Mouse (Mus musculus): ENCODE measurements around the gene Tns3. TPM values are rescaled to one million over a fixed set of nuclear protein-coding genes. Genes with fewer than 3 reads are reported as not detected.

The Tns3 gene
- polyA plus RNA-seq, 1 experiment from 2014 or later = 6.7 TPM

- H3K9ac ChIP-seq = no peak overlapping the region
- WGBS (ENCODE audit: insufficient replicate concordance) = 74% methylated on average over 3 of the region's 3 CpGs
- no peak overlapping the region for H3K4me3 ChIP-seq
- H3K9me3 ChIP-seq (replicated peaks) = no peaks in the 10 kb centered on the region
- H3K36me3 ChIP-seq = no peaks in the 10 kb centered on the region
- H3K4me1 ChIP-seq = peaks cover 22% of the 10 kb centered on the region
- no peaks in the 10 kb centered on the region for H3K27me3 ChIP-seq (replicated peaks)
- no peak overlapping the region for H3K4me2 ChIP-seq
- no peak for ATAC-seq
- no peak overlapping the region for H3K27ac ChIP-seq
Measured at GRCm38 (mm10) chr11:8583137-8583536, 81.2 kb downstream of the Tns3 start.

- 0 out of 2 replicates have a peak, but pooled peaks have one; percentile 27 for ATAC-seq
Measured at GRCm38 (mm10) chr11:8582101-8582920, 82.0 kb downstream of the Tns3 start.

GRCm38 (mm10) chr11:8579789-8580188 is 84.5 kb downstream of the Tns3 start:
- Histone ChIP-seq H3K4me2 (no peak overlapping the region), H3K9ac (no peak overlapping the region), H3K27ac (no peak overlapping the region), H3K4me1 (peaks cover 16% of the 10 kb centered on the region), H3K4me3 (no peak overlapping the region), H3K36me3 (peaks cover 3% of the 10 kb centered on the region; the same call in 1 of the 2 replicates), H3K9me3 (replicated peaks) (no peaks in the 10 kb centered on the region), H3K27me3 (replicated peaks) (no peaks in the 10 kb centered on the region)
- no peak for ATAC-seq
- WGBS (ENCODE audit: insufficient replicate concordance) = 56% methylated on average over 5 of the region's 5 CpGs

More at GRCm38 (mm10) chr11:8582101-8582920, 82.0 kb downstream of the Tns3 start:
- Histone ChIP-seq H3K36me3 (no peaks in the 10 kb centered on the region), H3K4me3 (no peak overlapping the region), H3K9me3 (replicated peaks) (no peaks in the 10 kb centered on the region), H3K27ac (no peak overlapping the region), H3K4me2 (no peak overlapping the region), H3K27me3 (replicated peaks) (no peaks in the 10 kb centered on the region), H3K9ac (no peak overlapping the region), H3K4me1 (peaks cover 22% of the 10 kb centered on the region)
- WGBS (ENCODE audit: insufficient replicate concordance) = 59% methylated on average over 10 of the region's 10 CpGs

GRCm38 (mm10) chr11:8575217-8576180 is 88.8 kb downstream of the Tns3 start:
- no peaks in the 10 kb centered on the region for H3K9me3 ChIP-seq (replicated peaks)
- no peaks in the 10 kb centered on the region for H3K27me3 ChIP-seq (replicated peaks)
- no peak overlapping the region for H3K27ac ChIP-seq
- no peak for ATAC-seq
- 49% methylated on average over 10 of the region's 10 CpGs for whole genome bisulfite sequencing (ENCODE audit: insufficient replicate concordance)
- H3K4me2 ChIP-seq = no peak overlapping the region
- no peaks in the 10 kb centered on the region for H3K4me1 ChIP-seq
- peaks cover 3% of the 10 kb centered on the region; the same call in 1 of the 2 replicates for H3K36me3 ChIP-seq
- H3K9ac ChIP-seq = no peak overlapping the region
- H3K4me3 ChIP-seq = no peak overlapping the region

- Histone ChIP-seq H3K9ac (no peak overlapping the region), H3K4me3 (no peak overlapping the region), H3K27me3 (replicated peaks) (no peaks in the 10 kb centered on the region), H3K4me2 (no peak overlapping the region), H3K4me1 (no peaks in the 10 kb centered on the region; the same call in 1 of the 2 replicates), H3K36me3 (peaks cover 3% of the 10 kb centered on the region; the same call in 1 of the 2 replicates), H3K9me3 (replicated peaks) (no peaks in the 10 kb centered on the region), H3K27ac (no peak overlapping the region)
- ATAC-seq = no peak
- 78% methylated on average over 6 of the region's 6 CpGs for WGBS (ENCODE audit: insufficient replicate concordance)
Measured at GRCm38 (mm10) chr11:8574562-8574961, 89.8 kb downstream of the Tns3 start.

- no peak for ATAC-seq
- Histone ChIP-seq H3K4me3 (no peak overlapping the region), H3K9ac (no peak overlapping the region), H3K9me3 (replicated peaks) (no peaks in the 10 kb centered on the region), H3K4me1 (no peaks in the 10 kb centered on the region; the same call in 1 of the 2 replicates), H3K27me3 (replicated peaks) (no peaks in the 10 kb centered on the region), H3K4me2 (no peak overlapping the region), H3K36me3 (peaks cover 3% of the 10 kb centered on the region; the same call in 1 of the 2 replicates), H3K27ac (no peak overlapping the region)
- WGBS (ENCODE audit: insufficient replicate concordance) = 76% methylated on average over 7 of the region's 7 CpGs
Measured at GRCm38 (mm10) chr11:8572762-8573161, 91.6 kb downstream of the Tns3 start.

- H3K27me3 ChIP-seq (replicated peaks) = no peaks in the 10 kb centered on the region
- no peak overlapping the region for H3K4me3 ChIP-seq
- H3K4me2 ChIP-seq = no peak overlapping the region
- H3K36me3 ChIP-seq = peaks cover 12% of the 10 kb centered on the region
- no peaks in the 10 kb centered on the region; the same call in 1 of the 2 replicates for H3K4me1 ChIP-seq
- no peak overlapping the region for H3K9ac ChIP-seq
- 61% methylated on average over 7 of the region's 7 CpGs for WGBS (ENCODE audit: insufficient replicate concordance)
- no peak overlapping the region for H3K27ac ChIP-seq
- 0 out of 2 replicates have a peak, but pooled peaks have one; percentile 36 for ATAC-seq
- H3K9me3 ChIP-seq (replicated peaks) = no peaks in the 10 kb centered on the region
Measured at GRCm38 (mm10) chr11:8569232-8570028, 94.9 kb downstream of the Tns3 start.

GRCm38 (mm10) chr11:8568829-8569228 is 95.5 kb downstream of the Tns3 start:
- H3K4me2 ChIP-seq = no peak overlapping the region
- no peak for ATAC-seq
- WGBS (ENCODE audit: insufficient replicate concordance) = 56% methylated on average over 7 of the region's 7 CpGs
- no peaks in the 10 kb centered on the region for H3K27me3 ChIP-seq (replicated peaks)
- H3K36me3 ChIP-seq = peaks cover 12% of the 10 kb centered on the region
- no peaks in the 10 kb centered on the region for H3K9me3 ChIP-seq (replicated peaks)
- no peak overlapping the region for H3K9ac ChIP-seq
- no peaks in the 10 kb centered on the region; the same call in 1 of the 2 replicates for H3K4me1 ChIP-seq
- H3K4me3 ChIP-seq = no peak overlapping the region
- no peak overlapping the region for H3K27ac ChIP-seq

GRCm38 (mm10) chr11:8566250-8566853 is 98.0 kb downstream of the Tns3 start:
- no peaks in the 10 kb centered on the region for H3K27me3 ChIP-seq (replicated peaks)
- no peak overlapping the region for H3K4me3 ChIP-seq
- no peaks in the 10 kb centered on the region; the same call in 1 of the 2 replicates for H3K4me1 ChIP-seq
- no peak for ATAC-seq
- H3K9ac ChIP-seq = no peak overlapping the region
- 25% methylated on average over 3 of the region's 3 CpGs for WGBS (ENCODE audit: insufficient replicate concordance)
- H3K9me3 ChIP-seq (replicated peaks) = no peaks in the 10 kb centered on the region
- H3K36me3 ChIP-seq = peaks cover 12% of the 10 kb centered on the region
- no peak overlapping the region for H3K27ac ChIP-seq
- no peak overlapping the region for H3K4me2 ChIP-seq

GRCm38 (mm10) chr11:8558761-8559282 is 105.5 kb downstream of the Tns3 start:
- H3K9ac ChIP-seq = no peak overlapping the region
- H3K4me2 ChIP-seq = no peak overlapping the region
- H3K4me1 ChIP-seq = peaks cover 21% of the 10 kb centered on the region
- 80% methylated on average over 12 of the region's 12 CpGs for WGBS (ENCODE audit: insufficient replicate concordance)
- no peaks in the 10 kb centered on the region for H3K9me3 ChIP-seq (replicated peaks)
- ATAC-seq = no peak
- no peaks in the 10 kb centered on the region for H3K27me3 ChIP-seq (replicated peaks)
- H3K36me3 ChIP-seq = no peaks in the 10 kb centered on the region
- no peak overlapping the region for H3K27ac ChIP-seq
- H3K4me3 ChIP-seq = no peak overlapping the region

- no peak overlapping the region for H3K4me3 ChIP-seq
- no peak overlapping the region for H3K9ac ChIP-seq
- H3K9me3 ChIP-seq (replicated peaks) = no peaks in the 10 kb centered on the region
- no peak overlapping the region for H3K27ac ChIP-seq
- 71% methylated on average over 9 of the region's 9 CpGs for WGBS (ENCODE audit: insufficient replicate concordance)
- no peaks in the 10 kb centered on the region for H3K36me3 ChIP-seq
- no peak overlapping the region for H3K4me2 ChIP-seq
- peaks cover 21% of the 10 kb centered on the region for H3K4me1 ChIP-seq
- H3K27me3 ChIP-seq (replicated peaks) = no peaks in the 10 kb centered on the region
- ATAC-seq = no peak
Measured at GRCm38 (mm10) chr11:8558258-8558657, 106.1 kb downstream of the Tns3 start.
